Mouse (Mus musculus) ovary, postnatal 14 days (tissue): Measurements from ENCODE around the gene Oaz3.

ENCODE experiments used
- DNase-seq: peaks from one replicate; pipeline ENCODE4 v3.0.0; 2022; ENCODE audit warnings: low spot score

Oaz3 gene

DNA sequence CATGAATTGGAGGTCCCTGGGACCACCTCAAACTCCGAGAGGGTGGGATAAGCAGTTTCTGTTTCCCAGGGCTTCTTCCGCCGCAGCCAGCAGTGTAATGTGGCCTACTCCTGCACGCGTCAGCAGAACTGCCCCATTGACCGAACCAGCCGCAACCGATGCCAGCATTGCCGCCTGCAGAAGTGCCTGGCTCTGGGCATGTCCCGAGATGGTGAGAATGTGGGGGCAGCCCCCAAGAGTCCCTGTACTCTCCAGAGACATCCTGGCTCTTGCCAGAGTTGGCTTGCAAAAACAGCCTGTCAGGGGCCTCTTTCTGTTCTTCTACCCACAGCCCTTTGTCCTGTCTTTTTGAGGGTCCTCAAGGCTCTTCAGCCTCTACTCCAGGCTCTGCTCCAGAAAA lies 56.3 kb downstream of the Oaz3 start:
- no peak for DNase-seq

DNA sequence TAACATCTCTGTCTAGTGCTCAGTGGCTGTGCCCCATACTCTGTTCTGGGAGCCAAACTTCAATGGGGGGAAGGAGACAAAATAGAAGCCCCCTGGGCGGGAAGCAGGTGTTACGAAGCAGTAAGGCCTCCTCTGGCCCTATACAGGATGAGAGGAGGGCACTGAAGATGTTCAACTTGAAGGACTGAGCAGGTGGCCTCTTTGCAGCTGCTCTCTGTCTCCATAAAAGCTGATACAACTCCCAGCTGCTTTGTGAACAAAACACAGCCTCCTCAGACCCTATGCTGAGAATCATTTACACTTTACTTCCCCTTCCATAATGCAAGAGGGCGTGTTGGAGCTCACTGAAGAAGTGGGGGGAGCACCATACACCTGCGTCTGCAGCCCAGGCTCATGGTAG lies 57.0 kb downstream of the Oaz3 start:
- DNase-seq, result no peak

DNA sequence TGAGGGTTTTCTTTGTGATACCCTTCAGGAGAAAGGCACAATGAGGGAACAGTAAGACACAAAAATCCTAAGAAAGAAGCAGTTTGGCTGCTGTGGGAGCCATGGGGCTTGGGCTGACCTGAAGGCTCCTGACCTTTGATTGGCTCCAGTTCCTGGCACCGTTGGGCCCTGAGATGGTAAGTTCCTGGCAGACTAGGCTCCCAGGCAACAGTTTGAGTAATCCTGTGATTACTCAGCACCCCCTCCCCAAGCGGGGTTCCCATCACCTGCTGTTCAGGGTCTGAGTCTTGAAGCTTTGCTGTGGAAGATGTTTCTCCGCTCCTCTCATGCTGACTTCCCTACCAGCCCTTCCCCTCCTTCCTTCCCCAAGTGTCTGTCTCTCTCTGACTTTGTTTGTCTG lies 60.2 kb downstream of the Oaz3 start:
- DNase-seq, result no peak
